Mouse (Mus musculus): Measurements from ENCODE around the gene Cant1.

Cant1 gene

GRCm38 (mm10) chr11:118378656-118379055 is 40.2 kb downstream of the Cant1 start:
- in situ Hi-C loops (cut with MboI; ENCODE audit: unreplicated experiment in 2 of 2): loop anchor here (5.0 to 25.0 kb wide), 2 partner anchors 296 to 516 kb away; partner anchors contain the start of genes Tha1 (in 1 of the 2) and Tmem235 (in 1 of the 2)

DNA sequence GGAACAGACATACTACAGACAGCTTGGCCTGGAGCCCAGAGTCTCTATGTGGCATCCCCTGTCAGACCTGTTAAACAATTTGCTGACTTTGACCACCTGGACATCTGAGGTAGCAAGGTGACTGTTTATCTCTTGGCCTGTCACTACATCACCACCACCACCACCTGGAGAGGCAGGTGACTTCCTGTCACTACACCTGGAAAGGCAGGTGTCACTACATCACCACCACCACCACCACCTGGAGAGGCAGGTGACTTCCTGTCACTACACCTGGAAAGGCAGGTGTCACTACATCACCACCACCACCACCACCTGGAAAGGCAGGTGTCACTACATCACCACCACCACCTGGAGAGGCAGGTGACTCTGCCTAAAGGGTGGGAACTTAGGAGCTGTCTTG is 42.6 kb downstream of the Cant1 start:
- in situ Hi-C loops (cut with MboI; ENCODE audit: unreplicated experiment in 2 of 2): loop anchor here (5.0 to 25.0 kb wide), 2 partner anchors 294 to 514 kb away; partner anchors contain the start of genes Tha1 (in 1 of the 2) and Tmem235 (in 1 of the 2)

DNA sequence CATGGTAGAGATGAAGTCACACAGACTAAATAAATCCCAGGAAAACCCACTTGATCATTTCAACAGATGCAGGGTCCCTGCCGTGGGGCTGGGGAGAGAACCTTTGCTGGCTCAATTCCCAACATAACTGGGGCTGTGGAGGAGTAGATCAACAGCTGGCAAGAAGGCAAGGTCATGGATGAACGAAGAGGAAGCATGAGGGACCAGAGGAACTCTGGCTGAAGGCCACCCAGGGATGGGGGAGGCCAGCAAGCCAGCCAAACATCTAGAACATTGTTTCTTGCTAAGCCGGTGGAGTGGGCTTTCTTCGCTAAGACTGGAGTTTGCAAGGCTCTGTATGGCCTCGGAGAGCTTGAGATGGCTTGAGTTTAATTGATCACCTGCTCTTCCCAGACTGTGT is 43.0 kb downstream of the Cant1 start:
- in situ Hi-C loops (cut with MboI; ENCODE audit: unreplicated experiment in 2 of 2): loop anchor here (5.0 to 25.0 kb wide), 2 partner anchors 294 to 514 kb away; partner anchors contain the start of genes Tha1 (in 1 of the 2) and Tmem235 (in 1 of the 2)

DNA sequence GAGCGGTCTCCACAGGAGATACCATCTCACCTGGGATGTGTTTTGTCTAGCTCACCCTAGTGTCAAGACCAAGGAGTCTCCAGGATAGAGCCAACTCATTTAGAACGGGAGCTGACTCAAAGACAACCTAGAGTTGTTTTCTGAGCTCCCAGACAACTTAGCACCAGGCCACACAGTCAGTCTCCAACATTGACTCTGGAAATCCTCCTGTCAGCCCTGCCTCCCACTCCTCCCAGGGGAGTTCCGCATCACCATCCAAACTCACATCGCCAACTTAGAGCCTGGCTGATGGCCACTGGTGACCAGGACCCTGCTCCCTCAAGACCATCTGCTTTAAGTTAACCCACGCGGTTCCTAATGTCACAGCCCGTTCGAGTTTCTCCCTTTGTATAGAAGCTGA is 43.4 kb downstream of the Cant1 start:
- in situ Hi-C loops (cut with MboI; ENCODE audit: unreplicated experiment in 2 of 2): loop anchor here (5.0 to 25.0 kb wide), 2 partner anchors 293 to 513 kb away; partner anchors contain the start of genes Tha1 (in 1 of the 2) and Tmem235 (in 1 of the 2)

GRCm38 (mm10) chr11:118375006-118375405 is 43.9 kb downstream of the Cant1 start:
- in situ Hi-C loops (cut with MboI; ENCODE audit: unreplicated experiment in 2 of 2): loop anchor here (5.0 to 25.0 kb wide), 2 partner anchors 293 to 513 kb away; partner anchors contain the start of genes Tha1 (in 1 of the 2) and Tmem235 (in 1 of the 2)

DNA sequence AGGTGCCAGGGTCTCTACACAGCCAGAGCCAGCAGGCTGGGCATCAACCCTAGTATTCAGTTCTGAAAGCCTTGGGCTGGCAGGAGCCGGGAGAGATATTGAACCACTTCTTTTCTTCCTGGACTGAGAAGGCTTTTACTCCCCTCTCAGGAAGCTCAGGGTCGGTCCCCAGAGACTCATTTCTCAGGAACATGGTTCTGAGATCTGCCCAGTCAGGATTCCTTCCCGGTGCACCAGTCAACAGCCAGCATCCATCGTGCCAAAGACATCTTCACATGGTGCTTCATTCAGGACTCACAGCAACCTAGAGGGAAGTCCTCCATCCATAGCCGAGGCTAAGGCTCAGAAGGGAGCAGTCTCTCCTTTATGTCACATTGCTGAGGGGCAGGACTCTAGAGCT is 44.4 kb downstream of the Cant1 start:
- in situ Hi-C loops (cut with MboI; ENCODE audit: unreplicated experiment in 2 of 2): no loop called here

- in situ Hi-C loops (cut with MboI; ENCODE audit: unreplicated experiment in 2 of 2): no loop called here
Observed at GRCm38 (mm10) chr11:118372641-118373040, 46.2 kb downstream of the Cant1 start.

- in situ Hi-C loops (cut with MboI; ENCODE audit: unreplicated experiment in 2 of 2): no loop called here
Observed at GRCm38 (mm10) chr11:118371876-118372275, 47.0 kb downstream of the Cant1 start.

- in situ Hi-C loops (cut with MboI; ENCODE audit: unreplicated experiment in 2 of 2): no loop called here
Observed at GRCm38 (mm10) chr11:118369657-118370056, 49.2 kb downstream of the Cant1 start.

DNA sequence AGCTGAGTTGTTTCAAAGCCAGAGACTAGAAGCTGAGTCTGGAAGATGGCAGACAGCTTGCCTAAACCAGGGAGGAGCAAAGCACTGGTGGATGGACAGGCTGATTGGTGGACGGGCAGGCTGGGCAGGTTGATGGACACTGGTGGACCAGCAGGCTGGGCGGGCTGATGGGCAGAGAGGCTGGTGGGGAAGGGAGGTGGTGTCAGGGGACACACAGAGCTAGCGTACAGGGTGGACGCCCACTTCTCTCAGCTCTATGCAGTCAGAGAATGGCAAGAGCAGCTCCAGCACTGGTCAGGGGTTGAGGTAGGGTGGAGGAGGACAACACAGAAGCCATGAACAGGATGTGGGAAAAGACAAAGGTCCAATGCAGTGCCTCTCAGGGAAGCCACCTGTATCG is 49.6 kb downstream of the Cant1 start:
- in situ Hi-C loops (cut with MboI; ENCODE audit: unreplicated experiment in 2 of 2): no loop called here

DNA sequence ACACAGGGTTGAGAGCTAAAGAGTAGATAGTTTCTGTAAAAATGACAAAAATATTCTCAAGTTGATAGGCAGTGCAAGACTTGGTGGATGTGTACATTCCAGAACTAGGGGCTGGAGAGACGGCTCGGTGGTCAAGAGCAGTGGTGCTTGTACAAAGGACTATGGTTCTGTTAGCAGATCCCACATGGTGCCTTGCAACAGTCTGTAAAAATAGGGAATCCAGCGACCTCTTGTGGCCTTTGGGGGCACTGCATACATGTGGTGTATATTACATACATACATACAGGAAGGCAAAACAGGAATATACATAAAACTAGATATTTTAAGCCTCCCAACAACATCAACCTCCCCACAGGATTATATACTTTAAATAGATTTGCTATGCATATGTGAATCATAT is 50.6 kb downstream of the Cant1 start:
- in situ Hi-C loops (cut with MboI; ENCODE audit: unreplicated experiment in 2 of 2): no loop called here

DNA sequence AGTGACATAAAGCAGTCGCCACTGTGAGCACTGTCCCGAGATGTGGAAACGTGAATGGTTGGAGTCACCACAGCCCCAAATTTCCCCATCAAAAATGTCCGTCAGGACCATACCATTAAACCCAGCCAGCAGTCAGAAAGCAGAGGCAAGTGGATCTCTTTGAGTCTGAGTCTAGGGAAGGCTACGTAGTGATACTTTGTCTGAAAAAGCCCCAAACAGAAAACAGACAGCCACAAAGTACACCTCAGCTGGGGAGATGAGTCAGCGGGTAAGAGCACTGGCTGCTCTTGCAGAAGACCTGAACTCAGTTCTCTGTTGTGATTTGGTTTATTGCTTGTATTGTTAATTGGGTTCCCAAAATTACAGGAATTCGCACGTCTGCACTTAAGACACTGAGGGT is 52.3 kb downstream of the Cant1 start:
- in situ Hi-C loops (cut with MboI; ENCODE audit: unreplicated experiment in 2 of 2): no loop called here

DNA sequence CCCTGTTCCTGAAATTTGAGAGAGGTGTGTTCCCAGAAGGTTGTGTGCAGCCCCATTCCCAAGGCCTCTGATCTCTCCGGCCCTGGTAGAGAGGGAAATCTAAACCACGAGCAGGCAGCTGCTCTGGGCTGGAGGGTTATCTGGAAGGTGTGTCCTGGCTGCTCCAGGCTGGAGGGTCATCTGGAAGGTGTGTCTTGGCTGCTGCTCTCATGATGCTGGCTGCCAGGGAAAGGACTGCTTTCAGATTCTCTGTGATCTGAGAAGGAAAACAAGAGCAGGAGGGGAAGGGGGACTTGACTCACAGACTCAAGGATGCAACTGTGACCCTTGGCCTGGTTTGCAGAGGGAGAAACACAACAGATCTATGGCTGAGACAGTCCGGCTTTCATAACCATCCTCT is 52.8 kb downstream of the Cant1 start:
- in situ Hi-C loops (cut with MboI; ENCODE audit: unreplicated experiment in 2 of 2): no loop called here

GRCm38 (mm10) chr11:118365171-118365570 is 53.7 kb downstream of the Cant1 start:
- in situ Hi-C loops (cut with MboI; ENCODE audit: unreplicated experiment in 2 of 2): no loop called here

GRCm38 (mm10) chr11:118364021-118364420 is 54.9 kb downstream of the Cant1 start:
- in situ Hi-C loops (cut with MboI; ENCODE audit: unreplicated experiment in 2 of 2): no loop called here

DNA sequence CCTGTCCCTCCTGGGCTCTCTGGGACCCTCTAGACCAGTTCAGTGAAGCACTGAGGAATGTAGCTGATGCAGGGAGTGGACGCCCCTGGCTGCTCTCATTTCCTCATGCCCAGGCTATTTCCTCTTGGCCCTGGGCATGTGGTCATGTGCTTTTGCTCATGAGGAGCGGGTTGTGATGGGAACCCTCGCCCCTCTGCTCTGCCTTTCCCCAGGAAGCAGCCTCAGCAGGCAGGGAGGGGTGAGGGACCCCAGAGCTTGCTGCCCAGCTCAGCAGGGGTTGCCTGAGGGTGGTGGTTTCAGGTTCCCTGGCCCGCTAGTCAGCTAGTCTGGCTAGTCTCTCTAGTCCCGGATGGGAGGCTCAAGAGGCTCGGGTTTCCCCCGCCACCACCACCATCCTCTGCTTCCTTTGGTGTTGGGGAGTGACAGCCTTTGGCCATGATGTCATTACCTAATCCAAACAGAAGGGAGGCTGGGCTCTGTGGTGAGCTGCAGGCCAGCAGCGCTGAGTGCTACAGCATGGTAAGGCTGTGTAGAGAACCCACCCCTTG is 55.8 kb downstream of the Cant1 start:
- in situ Hi-C loops (cut with MboI; ENCODE audit: unreplicated experiment in 2 of 2): no loop called here

GRCm38 (mm10) chr11:118362501-118362900 is 56.4 kb downstream of the Cant1 start:
- in situ Hi-C loops (cut with MboI; ENCODE audit: unreplicated experiment in 2 of 2): no loop called here

DNA sequence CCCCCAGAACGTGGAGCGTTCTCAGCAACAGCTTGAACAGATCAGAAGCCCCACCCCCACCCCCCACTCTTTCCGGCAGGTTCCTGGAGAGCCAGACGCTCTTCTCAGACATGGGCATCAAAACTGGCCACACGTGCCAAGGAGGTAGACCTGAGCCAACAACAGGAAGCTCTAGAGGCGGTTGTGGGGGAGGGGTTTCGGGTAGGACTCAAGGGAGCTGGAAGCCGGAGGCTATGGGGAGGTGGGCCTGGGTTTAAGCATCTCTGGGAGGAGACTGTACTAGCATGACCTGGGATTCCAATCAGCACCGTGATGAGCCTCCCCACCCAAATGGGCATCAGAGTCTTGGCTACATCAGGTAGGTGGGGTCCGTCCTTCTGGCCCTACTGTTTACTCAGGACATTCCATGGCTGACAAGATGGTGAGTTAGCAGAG is 58.0 kb downstream of the Cant1 start:
- in situ Hi-C loops (cut with MboI; ENCODE audit: unreplicated experiment in 2 of 2): no loop called here

- in situ Hi-C loops (cut with MboI; ENCODE audit: unreplicated experiment in 2 of 2): no loop called here
Observed at GRCm38 (mm10) chr11:118360491-118360890, 58.4 kb downstream of the Cant1 start.
